Mouse (Mus musculus): ENCODE measurements around the gene Slc5a10. TPM values are rescaled to one million over a fixed set of nuclear protein-coding genes. Genes with fewer than 3 reads are reported as not detected.

The Slc5a10 gene
- total and polyA plus RNA-seq, 3 experiments = not detected

- WGBS = 63% methylated on average over 2 of the region's 2 CpGs
- TF ChIP-seq EP300 (IDR thresholded peaks at IDR 0.05; ENCODE audit: insufficient read depth, low read depth, low read length) = no peak
- no peak for TF ChIP-seq POLR2A (IDR thresholded peaks at IDR 0.05; ENCODE audit: insufficient read depth, low read depth, low read length)
- TF ChIP-seq CTCF (IDR thresholded peaks at IDR 0.05) = no peak
- Histone ChIP-seq H3K79me2 (replicated peaks; ENCODE audit: control insufficient read depth, insufficient read depth, low read length) (no peaks in the 10 kb centered on the region), H3K36me3 (ENCODE audit: control insufficient read depth, insufficient read depth, low read length) (no peaks in the 10 kb centered on the region), H3K4me3 (no peak overlapping the region), H3K27me3 (ENCODE audit: control insufficient read depth, insufficient read depth, low read length) (no peaks in the 10 kb centered on the region), H3K9ac (ENCODE audit: low read depth, low read length) (no peak overlapping the region), H3K27ac (no peak overlapping the region), H3K4me1 (ENCODE audit: control insufficient read depth, insufficient read depth, low read length) (peaks cover 12% of the 10 kb centered on the region)
- no peak for DNase-seq
- intact Hi-C loops (cut with DNase I) = no loop called here
These were observed 63.2 kb downstream of the Slc5a10 start for GRCm38 (mm10) chr11:61657432-61657831.

- H3K4me1 ChIP-seq (ENCODE audit: control insufficient read depth, insufficient read depth, low read length) = peaks cover 14% of the 10 kb centered on the region
- H3K36me3 ChIP-seq (ENCODE audit: control insufficient read depth, insufficient read depth, low read length) = no peaks in the 10 kb centered on the region
- H3K27ac ChIP-seq = no peak overlapping the region
- no peaks in the 10 kb centered on the region for H3K79me2 ChIP-seq (replicated peaks; ENCODE audit: control insufficient read depth, insufficient read depth, low read length)
- 63% methylated on average over 6 of the region's 6 CpGs for WGBS
- no peak for TF ChIP-seq CTCF (IDR thresholded peaks at IDR 0.05)
- TF ChIP-seq EP300 (IDR thresholded peaks at IDR 0.05; ENCODE audit: insufficient read depth, low read depth, low read length) = no peak
- no peak for TF ChIP-seq POLR2A (IDR thresholded peaks at IDR 0.05; ENCODE audit: insufficient read depth, low read depth, low read length)
- intact Hi-C loops (cut with DNase I) = no loop called here
- no peak overlapping the region for H3K9ac ChIP-seq (ENCODE audit: low read depth, low read length)
- DNase-seq = no peak
- H3K4me3 ChIP-seq = no peak overlapping the region
- H3K27me3 ChIP-seq (ENCODE audit: control insufficient read depth, insufficient read depth, low read length) = no peaks in the 10 kb centered on the region
These were observed 64.3 kb downstream of the Slc5a10 start for GRCm38 (mm10) chr11:61656148-61656850.

GRCm38 (mm10) chr11:61655649-61656048 lies 65.0 kb downstream of the Slc5a10 start:
- Histone ChIP-seq H3K4me3 (no peak overlapping the region), H3K27ac (no peak overlapping the region), H3K9ac (ENCODE audit: low read depth, low read length) (no peak overlapping the region), H3K27me3 (ENCODE audit: control insufficient read depth, insufficient read depth, low read length) (no peaks in the 10 kb centered on the region), H3K79me2 (replicated peaks; ENCODE audit: control insufficient read depth, insufficient read depth, low read length) (no peaks in the 10 kb centered on the region), H3K4me1 (ENCODE audit: control insufficient read depth, insufficient read depth, low read length) (peaks cover 14% of the 10 kb centered on the region), H3K36me3 (ENCODE audit: control insufficient read depth, insufficient read depth, low read length) (no peaks in the 10 kb centered on the region)
- WGBS = 54% methylated on average over 4 of the region's 4 CpGs
- no peak for DNase-seq
- TF ChIP-seq EP300 (IDR thresholded peaks at IDR 0.05; ENCODE audit: insufficient read depth, low read depth, low read length) = no peak
- TF ChIP-seq POLR2A (IDR thresholded peaks at IDR 0.05; ENCODE audit: insufficient read depth, low read depth, low read length) = no peak
- TF ChIP-seq CTCF (IDR thresholded peaks at IDR 0.05) = no peak
- intact Hi-C loops (cut with DNase I) = no loop called here

GRCm38 (mm10) chr11:61654786-61655311 lies 65.8 kb downstream of the Slc5a10 start:
- no peak for TF ChIP-seq CTCF (IDR thresholded peaks at IDR 0.05)
- no peak for DNase-seq
- Histone ChIP-seq H3K79me2 (replicated peaks; ENCODE audit: control insufficient read depth, insufficient read depth, low read length) (no peaks in the 10 kb centered on the region), H3K4me3 (no peak overlapping the region), H3K9ac (ENCODE audit: low read depth, low read length) (no peak overlapping the region), H3K27ac (no peak overlapping the region), H3K27me3 (ENCODE audit: control insufficient read depth, insufficient read depth, low read length) (no peaks in the 10 kb centered on the region), H3K4me1 (ENCODE audit: control insufficient read depth, insufficient read depth, low read length) (peaks cover 14% of the 10 kb centered on the region), H3K36me3 (ENCODE audit: control insufficient read depth, insufficient read depth, low read length) (no peaks in the 10 kb centered on the region)
- WGBS = 84% methylated on average over 4 of the region's 4 CpGs
- intact Hi-C loops (cut with DNase I) = no loop called here

GRCm38 (mm10) chr11:61653568-61653967 lies 67.1 kb downstream of the Slc5a10 start:
- Histone ChIP-seq H3K4me3 (peak overlapping the region; percentile 59), H3K79me2 (replicated peaks; ENCODE audit: control insufficient read depth, insufficient read depth, low read length) (no peaks in the 10 kb centered on the region), H3K27ac (peak overlapping the region; percentile 81), H3K27me3 (ENCODE audit: control insufficient read depth, insufficient read depth, low read length) (no peaks in the 10 kb centered on the region), H3K36me3 (ENCODE audit: control insufficient read depth, insufficient read depth, low read length) (no peaks in the 10 kb centered on the region), H3K9ac (ENCODE audit: low read depth, low read length) (no peak overlapping the region; the same call in 1 of the 2 replicates), H3K4me1 (ENCODE audit: control insufficient read depth, insufficient read depth, low read length) (peaks cover 10% of the 10 kb centered on the region)
- no peak for DNase-seq
- intact Hi-C loops (cut with DNase I) = no loop called here
- WGBS = 54% methylated on average over 2 of the region's 2 CpGs
- TF ChIP-seq POLR2A (IDR thresholded peaks at IDR 0.05; ENCODE audit: insufficient read depth, low read depth, low read length) (no peak), EP300 (IDR thresholded peaks at IDR 0.05; ENCODE audit: insufficient read depth, low read depth, low read length) (no peak), CTCF (IDR thresholded peaks at IDR 0.05) (no peak)

GRCm38 (mm10) chr11:61652686-61653447 lies 67.8 kb downstream of the Slc5a10 start, which contains the start of gene Grap:
TSS of gene Grap (plus strand) at chr11:61653265.
- H3K27me3 ChIP-seq (ENCODE audit: control insufficient read depth, insufficient read depth, low read length) = no peaks in the 10 kb centered on the region
- peaks cover 10% of the 10 kb centered on the region for H3K4me1 ChIP-seq (ENCODE audit: control insufficient read depth, insufficient read depth, low read length)
- whole genome bisulfite sequencing = 31% methylated on average over 10 of the region's 10 CpGs
- no peaks in the 10 kb centered on the region for H3K79me2 ChIP-seq (replicated peaks; ENCODE audit: control insufficient read depth, insufficient read depth, low read length)
- peak within 1 kb of the TSS; percentile 54 for H3K9ac ChIP-seq (ENCODE audit: low read depth, low read length)
- intact Hi-C loops (cut with DNase I) = no loop called here
- DNase-seq = peak; percentile 65 to 71
- H3K27ac ChIP-seq = peak within 1 kb of the TSS; percentile 81
- peak; percentile 58; the same call in 1 of the 2 replicates for TF ChIP-seq EP300 (IDR thresholded peaks at IDR 0.05; ENCODE audit: insufficient read depth, low read depth, low read length)
- TF ChIP-seq CTCF (IDR thresholded peaks at IDR 0.05) = no peak
- TF ChIP-seq POLR2A (IDR thresholded peaks at IDR 0.05; ENCODE audit: insufficient read depth, low read depth, low read length) = peak; percentile 66; the same call in 1 of the 2 replicates
- no peaks in the 10 kb centered on the region for H3K36me3 ChIP-seq (ENCODE audit: control insufficient read depth, insufficient read depth, low read length)
- H3K4me3 ChIP-seq = peak within 1 kb of the TSS; percentile 59

Measured in heart, adult 2 months (tissue).